Mouse (Mus musculus): Measurements from ENCODE around the gene Uox. TPM values are rescaled to one million over a fixed set of nuclear protein-coding genes. Genes with fewer than 3 reads are reported as not detected.

The Uox gene
- total and polyA plus RNA-seq, 2 experiments from 2014 or later, result 0.10 to 4.5 TPM

- Histone ChIP-seq H3K9me3 (replicated peaks; ENCODE audit: control insufficient read depth, low read length) (no peaks in the 10 kb centered on the region), H3K27me3 (ENCODE audit: control insufficient read depth, insufficient read depth, low read length) (no peaks in the 10 kb centered on the region), H3K27ac (ENCODE audit: low read depth) (no peak overlapping the region), H3K4me3 (ENCODE audit: low read depth, low read length) (no peak overlapping the region), H3K9ac (replicated peaks; ENCODE audit: low read depth, low read length) (no peak overlapping the region), H3K36me3 (replicated peaks; ENCODE audit: control insufficient read depth, insufficient read depth, low read length) (no peaks in the 10 kb centered on the region), H3K4me1 (ENCODE audit: control insufficient read depth, insufficient read depth) (0 out of 2 replicates have a peak, but pooled peaks cover 9% of the 10 kb centered on the region), H3K4me2 (ENCODE audit: low read depth, low read length) (no peak overlapping the region)
- TF ChIP-seq CTCF (IDR thresholded peaks at IDR 0.05; ENCODE audit: low read depth), result no peak
- TF ChIP-seq EP300 (IDR thresholded peaks at IDR 0.05; ENCODE audit: low read depth), result no peak
- no peak for ATAC-seq (ENCODE audit: insufficient read depth, low read depth)
- DNase-seq (ENCODE audit: low spot score), result no peak
- 70% methylated on average over 5 of the region's 5 CpGs for WGBS
Measured at GRCm38 (mm10) chr3:146616533-146617283, 46.5 kb downstream of the Uox start.

- H3K4me3 ChIP-seq (ENCODE audit: low read depth, low read length), result no peak overlapping the region
- H3K27ac ChIP-seq (ENCODE audit: low read depth), result no peak overlapping the region
- no peak for ATAC-seq (ENCODE audit: insufficient read depth, low read depth)
- TF ChIP-seq CTCF (IDR thresholded peaks at IDR 0.05; ENCODE audit: low read depth) (no peak), EP300 (IDR thresholded peaks at IDR 0.05; ENCODE audit: low read depth) (no peak)
- no peak overlapping the region for H3K4me2 ChIP-seq (ENCODE audit: low read depth, low read length)
- H3K36me3 ChIP-seq (replicated peaks; ENCODE audit: control insufficient read depth, insufficient read depth, low read length), result no peaks in the 10 kb centered on the region
- no peaks in the 10 kb centered on the region for H3K27me3 ChIP-seq (ENCODE audit: control insufficient read depth, insufficient read depth, low read length)
- no peak for DNase-seq (ENCODE audit: low spot score)
- H3K4me1 ChIP-seq (ENCODE audit: control insufficient read depth, insufficient read depth), result 0 out of 2 replicates have a peak, but pooled peaks cover 6% of the 10 kb centered on the region
- no peaks in the 10 kb centered on the region for H3K9me3 ChIP-seq (replicated peaks; ENCODE audit: control insufficient read depth, low read length)
- no peak overlapping the region for H3K9ac ChIP-seq (replicated peaks; ENCODE audit: low read depth, low read length)
Measured at GRCm38 (mm10) chr3:146617946-146618345, 47.7 kb downstream of the Uox start.

GRCm38 (mm10) chr3:146618357-146618756, 48.1 kb downstream of the Uox start:
- Histone ChIP-seq H3K9ac (replicated peaks; ENCODE audit: low read depth, low read length) (no peak overlapping the region), H3K27me3 (ENCODE audit: control insufficient read depth, insufficient read depth, low read length) (no peaks in the 10 kb centered on the region), H3K36me3 (replicated peaks; ENCODE audit: control insufficient read depth, insufficient read depth, low read length) (no peaks in the 10 kb centered on the region), H3K4me3 (ENCODE audit: low read depth, low read length) (no peak overlapping the region), H3K4me1 (ENCODE audit: control insufficient read depth, insufficient read depth) (0 out of 2 replicates have a peak, but pooled peaks cover 6% of the 10 kb centered on the region), H3K4me2 (ENCODE audit: low read depth, low read length) (no peak overlapping the region), H3K27ac (ENCODE audit: low read depth) (no peak overlapping the region), H3K9me3 (replicated peaks; ENCODE audit: control insufficient read depth, low read length) (no peaks in the 10 kb centered on the region)
- no peak for ATAC-seq (ENCODE audit: insufficient read depth, low read depth)
- no peak for DNase-seq (ENCODE audit: low spot score)
- 68% methylated on average over 4 of the region's 4 CpGs for WGBS
- TF ChIP-seq CTCF (IDR thresholded peaks at IDR 0.05; ENCODE audit: low read depth), result no peak
- no peak for TF ChIP-seq EP300 (IDR thresholded peaks at IDR 0.05; ENCODE audit: low read depth)

- H3K36me3 ChIP-seq (replicated peaks; ENCODE audit: control insufficient read depth, insufficient read depth, low read length), result no peaks in the 10 kb centered on the region
- ATAC-seq (ENCODE audit: insufficient read depth, low read depth) (no peak), DNase-seq (ENCODE audit: low spot score) (no peak)
- no peaks in the 10 kb centered on the region for H3K27me3 ChIP-seq (ENCODE audit: control insufficient read depth, insufficient read depth, low read length)
- H3K4me3 ChIP-seq (ENCODE audit: low read depth, low read length), result no peak overlapping the region
- H3K4me2 ChIP-seq (ENCODE audit: low read depth, low read length), result peak overlapping the region; percentile 25; the same call in 1 of the 2 replicates
- H3K4me1 ChIP-seq (ENCODE audit: control insufficient read depth, insufficient read depth), result 0 out of 2 replicates have a peak, but pooled peaks cover 6% of the 10 kb centered on the region
- no peaks in the 10 kb centered on the region for H3K9me3 ChIP-seq (replicated peaks; ENCODE audit: control insufficient read depth, low read length)
- TF ChIP-seq EP300 (IDR thresholded peaks at IDR 0.05; ENCODE audit: low read depth) (no peak), CTCF (IDR thresholded peaks at IDR 0.05; ENCODE audit: low read depth) (no peak)
- 0 out of 2 replicates have a peak overlapping the region, but pooled peaks have one; percentile 19 for H3K27ac ChIP-seq (ENCODE audit: low read depth)
- H3K9ac ChIP-seq (replicated peaks; ENCODE audit: low read depth, low read length), result no peak overlapping the region
- 64% methylated on average over 10 of the region's 10 CpGs for WGBS
Measured at GRCm38 (mm10) chr3:146620101-146620500, 49.9 kb downstream of the Uox start.

GRCm38 (mm10) chr3:146620555-146621249, 50.5 kb downstream of the Uox start:
- Histone ChIP-seq H3K27me3 (ENCODE audit: control insufficient read depth, insufficient read depth, low read length) (no peaks in the 10 kb centered on the region), H3K4me1 (ENCODE audit: control insufficient read depth, insufficient read depth) (0 out of 2 replicates have a peak, but pooled peaks cover 6% of the 10 kb centered on the region), H3K9ac (replicated peaks; ENCODE audit: low read depth, low read length) (no peak overlapping the region), H3K4me3 (ENCODE audit: low read depth, low read length) (no peak overlapping the region), H3K27ac (ENCODE audit: low read depth) (peak overlapping the region; percentile 19; the same call in 1 of the 2 replicates), H3K9me3 (replicated peaks; ENCODE audit: control insufficient read depth, low read length) (no peaks in the 10 kb centered on the region), H3K36me3 (replicated peaks; ENCODE audit: control insufficient read depth, insufficient read depth, low read length) (no peaks in the 10 kb centered on the region), H3K4me2 (ENCODE audit: low read depth, low read length) (peak overlapping the region; percentile 25)
- peak; percentile 26 for DNase-seq (ENCODE audit: low spot score)
- ATAC-seq (ENCODE audit: insufficient read depth, low read depth), result peak; percentile 39; the same call in 1 of the 2 replicates
- no peak for TF ChIP-seq CTCF (IDR thresholded peaks at IDR 0.05; ENCODE audit: low read depth)
- no peak for TF ChIP-seq EP300 (IDR thresholded peaks at IDR 0.05; ENCODE audit: low read depth)
- WGBS, result 42% methylated on average over 14 of the region's 14 CpGs
